ENCODE assay signal across 29 mouse cellular contexts in the genomic region with DNA sequence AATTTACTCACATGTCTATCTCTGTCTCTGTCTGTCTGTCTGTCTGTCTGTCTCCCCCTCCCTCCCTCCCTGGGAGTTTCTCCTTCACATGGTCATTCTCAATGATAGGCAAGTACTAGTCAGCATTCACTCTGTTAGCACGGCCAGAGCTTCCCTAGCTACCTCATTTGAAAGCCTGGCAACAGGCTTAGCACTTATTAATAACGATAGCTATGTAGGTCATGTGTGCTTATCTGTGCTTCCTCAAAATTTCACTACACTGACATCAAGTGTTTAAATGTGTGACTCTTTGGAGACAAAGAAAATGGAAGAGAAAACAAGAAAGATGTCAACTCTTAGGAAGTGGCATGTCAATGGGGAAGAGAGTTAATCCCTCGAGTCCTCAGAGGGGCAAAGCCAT. TPM values are rescaled to one million over a fixed set of nuclear protein-coding genes. Genes with fewer than 3 reads are reported as not detected.
DNase-seq lines count a peak whose midpoint lies in the region; ATAC-seq and TF ChIP-seq lines count a peak whose summit lies in the region.
"Had no signal": no experiment of that assay in that cellular context is flagged by ENCODE, and none has a peak within 500 bp of the region (broad histone marks: within the 10 kb centered on the region; RNA-seq: fewer than 3 reads in every experiment).

No protein-coding gene starts in this region.

- H3K9ac ChIP-seq in heart, embryonic 16.5 days (ENCODE audit: low read length): no peak overlapping the region
- no peak overlapping the region for H3K9ac ChIP-seq in midbrain, embryonic 11.5 days (ENCODE audit: low read length)
- no peak overlapping the region for H3K9ac ChIP-seq in midbrain, embryonic 15.5 days
- H3K9ac ChIP-seq: embryonic facial prominence, embryonic 13.5 days; forebrain, embryonic 12.5 days; forebrain, embryonic 15.5 days; hindbrain, embryonic 12.5 days; hindbrain, embryonic 15.5 days had no signal

- 26% methylated on average over 3 of the region's 3 CpGs for WGBS in heart, embryonic 16.5 days
- WGBS in heart, embryonic 10.5 days: 60% methylated on average over 3 of the region's 3 CpGs
- 66% methylated on average over 3 of the region's 3 CpGs for WGBS in midbrain, embryonic 11.5 days
- 54% methylated on average over 3 of the region's 3 CpGs for WGBS in midbrain, embryonic 15.5 days

- H3K27ac ChIP-seq in heart, embryonic 16.5 days (ENCODE audit: low read length): peak overlapping the region; percentile 3; the same call in 1 of the 2 replicates
- H3K27ac ChIP-seq in heart, embryonic 10.5 days: no peak overlapping the region
- no peak overlapping the region for H3K27ac ChIP-seq in midbrain, embryonic 11.5 days (ENCODE audit: low read depth, low read length)
- H3K27ac ChIP-seq in midbrain, embryonic 15.5 days: no peak overlapping the region
- H3K27ac ChIP-seq: embryonic facial prominence, embryonic 10.5 days; embryonic facial prominence, embryonic 13.5 days; forebrain, embryonic 12.5 days; forebrain, embryonic 15.5 days; heart, adult 2 months; hindbrain, embryonic 12.5 days; hindbrain, embryonic 15.5 days had no signal

- no peaks in the 10 kb centered on the region for H3K9me3 ChIP-seq in heart, embryonic 16.5 days (replicated peaks; ENCODE audit: control insufficient read depth, low read length)
- H3K9me3 ChIP-seq in heart, embryonic 10.5 days: no peaks in the 10 kb centered on the region
- H3K9me3 ChIP-seq in midbrain, embryonic 11.5 days (ENCODE audit: control insufficient read depth, low read length): no peaks in the 10 kb centered on the region
- H3K9me3 ChIP-seq in midbrain, embryonic 15.5 days: no peaks in the 10 kb centered on the region
- no peaks in the 10 kb centered on the region for H3K9me3 ChIP-seq in G1E (replicated peaks)
- H3K9me3 ChIP-seq: embryonic facial prominence, embryonic 10.5 days; embryonic facial prominence, embryonic 13.5 days; forebrain, embryonic 12.5 days; forebrain, embryonic 15.5 days; hindbrain, embryonic 12.5 days; hindbrain, embryonic 15.5 days had no signal

- peaks cover 41% of the 10 kb centered on the region for H3K4me1 ChIP-seq in heart, embryonic 16.5 days (ENCODE audit: control insufficient read depth, insufficient read depth, low read length)
- 0 out of 2 replicates have a peak, but pooled peaks cover 16% of the 10 kb centered on the region for H3K4me1 ChIP-seq in heart, embryonic 10.5 days
- no peaks in the 10 kb centered on the region for H3K4me1 ChIP-seq in midbrain, embryonic 11.5 days (ENCODE audit: control insufficient read depth, insufficient read depth, low read length)
- no peaks in the 10 kb centered on the region for H3K4me1 ChIP-seq in midbrain, embryonic 15.5 days
- H3K4me1 ChIP-seq in G1E (ENCODE audit: insufficient read depth, low read depth, low read length): peaks cover 59% of the 10 kb centered on the region
- H3K4me1 ChIP-seq: hindbrain, embryonic 12.5 days had no signal

- H3K4me2 ChIP-seq in heart, embryonic 16.5 days (ENCODE audit: low read depth, low read length): no peak overlapping the region
- H3K4me2 ChIP-seq in midbrain, embryonic 11.5 days: no peak overlapping the region
- H3K4me2 ChIP-seq in midbrain, embryonic 15.5 days: no peak overlapping the region
- H3K4me2 ChIP-seq: embryonic facial prominence, embryonic 13.5 days; forebrain, embryonic 12.5 days; forebrain, embryonic 15.5 days; heart, embryonic 11.5 days; hindbrain, embryonic 12.5 days; hindbrain, embryonic 15.5 days had no signal

- TF ChIP-seq CTCF in G1E (IDR thresholded peaks at IDR 0.05; ENCODE audit: low read depth, low read length): no peak

- no peak overlapping the region for H3K4me3 ChIP-seq in heart, embryonic 16.5 days (ENCODE audit: low read length)
- H3K4me3 ChIP-seq in heart, embryonic 10.5 days: no peak overlapping the region
- H3K4me3 ChIP-seq in midbrain, embryonic 11.5 days (ENCODE audit: low read depth, low read length): no peak overlapping the region
- H3K4me3 ChIP-seq in midbrain, embryonic 15.5 days: no peak overlapping the region
- H3K4me3 ChIP-seq in G1E (ENCODE audit: low read depth, low read length): no peak overlapping the region
- H3K4me3 ChIP-seq: embryonic facial prominence, embryonic 10.5 days; embryonic facial prominence, embryonic 13.5 days; erythroblast, embryonic 14.5 days; forebrain, embryonic 12.5 days; forebrain, embryonic 15.5 days; heart, adult 2 months; hindbrain, embryonic 12.5 days; hindbrain, embryonic 15.5 days had no signal

- no peak for DNase-seq in heart, embryonic 10.5 days (ENCODE audit: low spot score)
- peak; percentile 49 for DNase-seq in midbrain, embryonic 11.5 days (ENCODE audit: low spot score, missing footprints)
- DNase-seq in G1E (ENCODE audit: low spot score): no peak
- DNase-seq in MEL-GATA-1-ER (ENCODE audit: extremely low read depth, low read depth): peak; percentile 66
- DNase-seq in adrenal gland, adult 8-10 months: no peak
- DNase-seq in right cerebral cortex, postnatal 10 days (ENCODE audit: low spot score in 2 of 2): no peak
- DNase-seq: adrenal gland, postnatal 14 days; cerebellum, adult 11 months; cerebellum, adult 2 months; cerebellum, adult 9-11 months; cerebellum, postnatal 25 days; embryo, embryonic 11 days; gastrocnemius, postnatal 25 days; heart, adult 2 months; heart, postnatal 10 days had no signal

- H3K27me3 ChIP-seq in heart, embryonic 16.5 days (ENCODE audit: control insufficient read depth, insufficient read depth, low read length): no peaks in the 10 kb centered on the region
- no peaks in the 10 kb centered on the region for H3K27me3 ChIP-seq in heart, embryonic 10.5 days (ENCODE audit: insufficient read depth, poor library complexity, severe bottlenecking)
- H3K27me3 ChIP-seq in midbrain, embryonic 11.5 days (ENCODE audit: control insufficient read depth, insufficient read depth, low read length): no peaks in the 10 kb centered on the region
- H3K27me3 ChIP-seq in midbrain, embryonic 15.5 days (replicated peaks): no peaks in the 10 kb centered on the region
- no peaks in the 10 kb centered on the region for H3K27me3 ChIP-seq in G1E (ENCODE audit: insufficient read depth, low read length)
- H3K27me3 ChIP-seq: embryonic facial prominence, embryonic 13.5 days; hindbrain, embryonic 12.5 days; hindbrain, embryonic 15.5 days had no signal

- no peaks in the 10 kb centered on the region for H3K36me3 ChIP-seq in heart, embryonic 16.5 days (ENCODE audit: control insufficient read depth, insufficient read depth)
- H3K36me3 ChIP-seq in heart, embryonic 10.5 days: no peaks in the 10 kb centered on the region
- no peaks in the 10 kb centered on the region for H3K36me3 ChIP-seq in midbrain, embryonic 11.5 days (ENCODE audit: control insufficient read depth, insufficient read depth, low read length)
- H3K36me3 ChIP-seq in midbrain, embryonic 15.5 days (replicated peaks): no peaks in the 10 kb centered on the region
- H3K36me3 ChIP-seq in G1E (replicated peaks): peaks cover 37% of the 10 kb centered on the region
- H3K36me3 ChIP-seq: embryonic facial prominence, embryonic 10.5 days; embryonic facial prominence, embryonic 13.5 days; forebrain, embryonic 12.5 days; forebrain, embryonic 15.5 days; hindbrain, embryonic 12.5 days; hindbrain, embryonic 15.5 days had no signal

- ATAC-seq in heart, embryonic 16.5 days (replicated peaks; ENCODE audit: extremely low read depth, insufficient read depth, low FRiP score): peak; percentile 25; the same call in 1 of the 2 replicates
- no peak for ATAC-seq in midbrain, embryonic 11.5 days (ENCODE audit: low FRiP score)
- no peak for ATAC-seq in midbrain, embryonic 15.5 days (replicated peaks)
- peak; percentile 46; the same call in 1 of the 2 replicates for ATAC-seq in G1E (ENCODE audit: extremely low read depth, insufficient number of reproducible peaks, low FRiP score, poor library complexity, severe bottlenecking)
- ATAC-seq: forebrain, embryonic 15.5 days; intestine, postnatal 0 days; Patski had no signal

RNA-seq across cellular contexts. Expression of gene Scube2, which starts 26.9 kb away (rescaled TPM):
- 8.9 and 9.9 TPM in 2 replicates for polyA plus RNA-seq in heart, embryonic 16.5 days (2015; fragmentation: Nextera tagmentation; extraction: Ambion mirVana)
- polyA plus RNA-seq in heart, embryonic 10.5 days (2016; fragmentation: Nextera tagmentation; extraction: Ambion mirVana): 4.7 and 11.3 TPM in 2 replicates
- polyA plus RNA-seq in midbrain, embryonic 11.5 days (2014; fragmentation: Nextera tagmentation; extraction: Ambion mirVana): 3.6 and 4.2 TPM in 2 replicates
- polyA plus RNA-seq in midbrain, embryonic 15.5 days (2015; fragmentation: Nextera tagmentation; extraction: Ambion mirVana): 1.7 and 2.2 TPM in 2 replicates
- total RNA-seq in G1E (2014; fragmentation: Nextera tagmentation): 10.3 and 11.1 TPM in 2 replicates
- 3.0 and 3.1 TPM in 2 replicates for total RNA-seq in G1E (2017)
- 0.20 TPM in 2 replicates for polyA plus RNA-seq in G1E (2012)
- total RNA-seq in adrenal gland, adult 8-10 months (2022): 1 to 10 TPM in 3 of 4 experiments, under 1 TPM in 1; 0.49 to 1.2 (median 1.1) TPM
- total RNA-seq: common myeloid progenitor, adult 5-6 weeks; hematopoietic stem cell, adult 5-6 weeks had no signal
- polyA plus RNA-seq: erythroblast, embryonic 14.5 days; Patski had no signal

RNA-seq across cellular contexts. Expression of gene Nrip3, which starts 56.8 kb away (rescaled TPM):
- polyA plus RNA-seq in heart, embryonic 16.5 days (2015; fragmentation: Nextera tagmentation; extraction: Ambion mirVana): 0.53 and 0.64 TPM in 2 replicates
- polyA plus RNA-seq in heart, embryonic 10.5 days (2016; fragmentation: Nextera tagmentation; extraction: Ambion mirVana): 0.24 and 1.3 TPM in 2 replicates
- polyA plus RNA-seq in midbrain, embryonic 11.5 days (2014; fragmentation: Nextera tagmentation; extraction: Ambion mirVana): 1.1 and 1.3 TPM in 2 replicates
- polyA plus RNA-seq in midbrain, embryonic 15.5 days (2015; fragmentation: Nextera tagmentation; extraction: Ambion mirVana): 7.2 and 8.4 TPM in 2 replicates
- total RNA-seq in G1E (2014; fragmentation: Nextera tagmentation) (not detected in 2 replicates), G1E (2017) (0.52 and 0.55 TPM in 2 replicates)
- not detected in 2 replicates for polyA plus RNA-seq in G1E (2012)
- total RNA-seq in adrenal gland, adult 8-10 months (2022): 1 to 10 TPM in 1 of 4 experiments, under 1 TPM in 3; 0.38 to 1.3 (median 0.63) TPM
- total RNA-seq: hematopoietic stem cell, adult 5-6 weeks had no signal

Comparison
In these comparisons a context has a peak if more than half of its experiments do, and no peak if none do; other contexts are left out.
1. ATAC-seq: peak in heart, embryonic 16.5 days (single experiment) and G1E (single experiment); none in midbrain, embryonic 11.5 days (single experiment) and midbrain, embryonic 15.5 days (single experiment).
2. DNase-seq: peak in midbrain, embryonic 11.5 days (single experiment) and MEL-GATA-1-ER (single experiment); none in heart, embryonic 10.5 days (single experiment), G1E (single experiment), adrenal gland, adult 8-10 months (single experiment) and right cerebral cortex, postnatal 10 days (0 of 2).